Mouse (Mus musculus): ENCODE measurements around the gene Srsf5.

Srsf5 gene

GRCm38 (mm10) chr12:80992540-80993122, 47.3 kb downstream of the Srsf5 start:
- H3K36me3 ChIP-seq (ENCODE audit: insufficient read depth, low read length), result no peaks in the 10 kb centered on the region
- peaks cover 37% of the 10 kb centered on the region for H3K4me1 ChIP-seq (replicated peaks; ENCODE audit: low read depth, low read length)
- peaks cover 10% of the 10 kb centered on the region for H3K9me3 ChIP-seq (ENCODE audit: low read length)
- H3K4me3 ChIP-seq (replicated peaks; ENCODE audit: low read length), result no peak overlapping the region
- peaks cover 48% of the 10 kb centered on the region for H3K27me3 ChIP-seq (ENCODE audit: insufficient read depth, low read length)
- TF ChIP-seq POU5F1 (IDR thresholded peaks at IDR 0.05; ENCODE audit: borderline replicate concordance, low read length), result no peak

- peaks cover 10% of the 10 kb centered on the region for H3K9me3 ChIP-seq (ENCODE audit: low read length)
- H3K27me3 ChIP-seq (ENCODE audit: insufficient read depth, low read length), result peaks cover 58% of the 10 kb centered on the region
Observed at GRCm38 (mm10) chr12:80993773-80994172, 48.5 kb downstream of the Srsf5 start.

GRCm38 (mm10) chr12:80995326-80995725, 50.0 kb downstream of the Srsf5 start:
- Histone ChIP-seq H3K9me3 (ENCODE audit: low read length) (peaks cover 10% of the 10 kb centered on the region), H3K4me1 (replicated peaks; ENCODE audit: low read depth, low read length) (peaks cover 21% of the 10 kb centered on the region), H3K36me3 (ENCODE audit: insufficient read depth, low read length) (no peaks in the 10 kb centered on the region), H3K27me3 (ENCODE audit: insufficient read depth, low read length) (peaks cover 63% of the 10 kb centered on the region), H3K4me3 (replicated peaks; ENCODE audit: low read length) (no peak overlapping the region)
- no peak for TF ChIP-seq NANOG (IDR thresholded peaks at IDR 0.05; ENCODE audit: borderline replicate concordance, low read length)
- no peak for TF ChIP-seq CTCF (conservative IDR thresholded peaks at IDR 0.05; ENCODE audit: low read length)
- no peak for TF ChIP-seq POU5F1 (IDR thresholded peaks at IDR 0.05; ENCODE audit: borderline replicate concordance, low read length)

More at GRCm38 (mm10) chr12:80993773-80994172, 48.5 kb downstream of the Srsf5 start:
- no peaks in the 10 kb centered on the region for H3K36me3 ChIP-seq (ENCODE audit: insufficient read depth, low read length)
- H3K4me3 ChIP-seq (replicated peaks; ENCODE audit: low read length), result no peak overlapping the region
- TF ChIP-seq POU5F1 (IDR thresholded peaks at IDR 0.05; ENCODE audit: borderline replicate concordance, low read length) (no peak), CTCF (conservative IDR thresholded peaks at IDR 0.05; ENCODE audit: low read length) (no peak), NANOG (IDR thresholded peaks at IDR 0.05; ENCODE audit: borderline replicate concordance, low read length) (no peak)
- peaks cover 33% of the 10 kb centered on the region for H3K4me1 ChIP-seq (replicated peaks; ENCODE audit: low read depth, low read length)

- TF ChIP-seq NANOG (IDR thresholded peaks at IDR 0.05; ENCODE audit: borderline replicate concordance, low read length) (no peak), POU5F1 (IDR thresholded peaks at IDR 0.05; ENCODE audit: borderline replicate concordance, low read length) (no peak), CTCF (conservative IDR thresholded peaks at IDR 0.05; ENCODE audit: low read length) (no peak)
- H3K27me3 ChIP-seq (ENCODE audit: insufficient read depth, low read length), result peaks cover 60% of the 10 kb centered on the region
- no peak overlapping the region for H3K4me3 ChIP-seq (replicated peaks; ENCODE audit: low read length)
- H3K36me3 ChIP-seq (ENCODE audit: insufficient read depth, low read length), result no peaks in the 10 kb centered on the region
- peaks cover 11% of the 10 kb centered on the region; the same call in 1 of the 2 replicates for H3K4me1 ChIP-seq (replicated peaks; ENCODE audit: low read depth, low read length)
- H3K9me3 ChIP-seq (ENCODE audit: low read length), result peaks cover 10% of the 10 kb centered on the region
Observed at GRCm38 (mm10) chr12:80997652-80998051, 52.3 kb downstream of the Srsf5 start.

DNA sequence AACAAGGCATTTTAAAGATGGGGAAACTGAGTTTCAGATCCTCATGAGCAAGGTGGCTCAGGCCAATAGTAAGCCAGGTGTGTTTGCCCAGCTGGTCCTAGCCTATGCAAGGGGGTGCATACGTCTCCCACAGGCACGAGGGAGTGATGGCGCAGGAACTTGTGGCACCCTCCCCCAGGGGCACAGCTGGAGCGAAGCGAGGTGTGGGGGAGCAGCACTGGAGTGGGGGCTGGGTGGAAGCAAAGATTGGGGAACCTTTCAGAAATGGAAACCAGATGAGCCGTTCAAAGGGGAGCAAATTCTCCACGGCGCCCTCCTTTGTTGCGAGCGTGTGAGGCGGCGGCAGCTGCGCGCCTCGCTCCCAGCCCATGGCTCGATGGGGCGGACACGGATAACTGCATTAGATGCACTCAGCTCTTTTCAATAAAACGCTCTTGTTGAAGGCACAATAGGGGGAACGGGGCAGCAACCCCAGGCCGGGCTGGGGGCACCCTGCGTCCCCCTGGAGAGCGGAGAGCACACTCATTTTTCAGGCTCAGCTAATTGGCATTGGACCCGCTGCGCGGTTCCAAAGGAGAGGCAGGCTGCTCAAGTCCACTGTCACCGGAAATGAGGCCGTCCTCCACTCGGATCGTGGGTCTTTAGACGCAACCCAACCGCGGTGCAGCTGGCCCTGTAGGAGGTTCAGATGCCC, 53.4 kb downstream of the Srsf5 start:
- Histone ChIP-seq H3K36me3 (ENCODE audit: insufficient read depth, low read length) (no peaks in the 10 kb centered on the region), H3K4me3 (replicated peaks; ENCODE audit: low read length) (peak overlapping the region; percentile 77), H3K9me3 (ENCODE audit: low read length) (peaks cover 10% of the 10 kb centered on the region), H3K27me3 (ENCODE audit: insufficient read depth, low read length) (peaks cover 61% of the 10 kb centered on the region), H3K4me1 (replicated peaks; ENCODE audit: low read depth, low read length) (peaks cover 11% of the 10 kb centered on the region; the same call in 1 of the 2 replicates)
- TF ChIP-seq NANOG (IDR thresholded peaks at IDR 0.05; ENCODE audit: borderline replicate concordance, low read length), result no peak
- TF ChIP-seq CTCF (conservative IDR thresholded peaks at IDR 0.05; ENCODE audit: low read length), result no peak
- no peak for TF ChIP-seq POU5F1 (IDR thresholded peaks at IDR 0.05; ENCODE audit: borderline replicate concordance, low read length)

Measured in E14TG2a.4 (cell line).